Mouse (Mus musculus) liver, adult (tissue): ENCODE measurements around the gene Gsg1.

Experiments
- GATA4 ChIP-seq: IDR thresholded peaks from 2 replicates; pipeline ENCODE4 v1.6.1; 2014; ENCODE audit warnings: mild to moderate bottlenecking, low read length; ENCODE audit not compliant: insufficient replicate concordance

Gsg1 gene

DNA sequence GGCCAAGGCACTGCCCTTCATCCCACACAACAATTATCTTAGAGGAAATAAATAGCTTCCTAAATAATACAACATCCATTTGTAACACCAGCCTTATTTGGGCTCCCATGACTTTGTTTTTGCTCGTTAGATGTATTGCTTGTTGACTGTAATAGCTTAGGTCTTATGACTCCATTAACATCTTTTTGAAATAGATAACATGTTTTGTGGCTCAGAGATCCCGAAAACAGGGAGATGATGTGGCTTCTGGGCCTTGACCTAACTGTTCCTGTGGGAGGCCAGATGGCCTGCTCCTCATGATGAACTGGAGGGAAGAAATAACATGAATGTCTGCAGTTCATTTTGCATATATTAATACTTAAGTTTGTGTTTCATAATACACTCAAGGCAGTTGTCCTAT lies 17.6 kb upstream of the Gsg1 start:
- TF ChIP-seq GATA4, result no peak

- no peak for TF ChIP-seq GATA4
Observed at GRCm38 (mm10) chr6:135269626-135270025, 15.5 kb upstream of the Gsg1 start.

GRCm38 (mm10) chr6:135268392-135268791 lies 14.2 kb upstream of the Gsg1 start:
- TF ChIP-seq GATA4, result no peak

- TF ChIP-seq GATA4, result no peak
Observed at GRCm38 (mm10) chr6:135267221-135267620, 13.1 kb upstream of the Gsg1 start.

DNA sequence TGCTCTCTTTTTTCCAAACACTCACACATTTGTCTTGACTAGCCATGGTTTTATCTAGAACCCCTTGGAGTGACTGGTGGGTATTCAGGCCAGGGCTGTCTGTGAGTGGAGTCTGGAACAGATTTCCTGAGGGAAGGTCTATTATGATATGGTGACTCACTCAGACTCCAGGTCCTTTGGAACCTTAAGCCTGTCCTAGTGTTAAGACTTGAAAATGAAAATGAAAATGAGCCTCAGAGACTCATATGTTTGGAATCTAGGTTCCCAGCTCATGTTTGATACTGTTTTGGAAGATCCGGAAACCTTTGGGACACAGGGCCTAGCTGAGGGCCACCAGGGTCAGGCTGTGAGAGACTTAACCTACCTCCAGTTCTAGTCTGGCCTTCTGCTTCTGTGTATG lies 11.9 kb upstream of the Gsg1 start:
- no peak for TF ChIP-seq GATA4

- no peak for TF ChIP-seq GATA4
Observed at GRCm38 (mm10) chr6:135264136-135264535, 10.0 kb upstream of the Gsg1 start.

DNA sequence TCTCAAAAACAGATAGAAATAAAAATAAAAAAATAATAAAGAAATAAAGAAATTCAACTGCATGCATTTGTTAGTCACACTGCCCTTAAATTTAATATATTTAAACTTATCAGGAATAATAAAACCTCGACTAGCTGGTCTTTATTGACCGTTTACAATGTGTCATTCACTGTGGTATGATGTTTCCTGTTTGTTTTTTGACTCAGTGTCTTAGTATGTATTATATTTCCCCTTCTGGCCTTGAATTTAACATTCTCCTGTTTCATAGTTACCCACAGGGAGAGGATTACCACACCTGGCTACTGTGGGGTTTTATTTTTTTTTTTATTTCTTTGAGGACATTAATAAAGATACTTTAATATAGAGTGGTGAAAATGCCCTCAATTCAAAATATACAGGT lies 8.4 kb upstream of the Gsg1 start:
- TF ChIP-seq GATA4, result no peak

DNA sequence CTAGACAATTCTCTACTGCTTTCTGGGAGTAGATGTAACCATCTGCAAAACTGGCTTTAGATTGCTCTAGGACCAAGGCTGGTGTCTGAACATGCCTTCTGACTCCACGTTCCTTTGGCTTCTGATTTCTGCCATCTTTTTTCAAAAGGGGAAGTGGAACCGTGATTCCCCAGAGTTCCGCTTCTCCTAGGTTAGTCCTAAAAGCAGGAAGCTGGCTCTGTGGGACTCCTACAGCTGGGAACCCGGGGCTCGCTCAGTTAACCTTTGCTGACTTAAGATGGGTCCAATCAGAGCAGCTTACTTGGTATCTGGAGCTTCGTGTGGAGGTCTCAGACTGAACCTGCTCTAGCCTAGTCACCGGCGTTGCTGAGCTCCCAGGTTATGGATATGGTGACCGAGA lies 7.0 kb upstream of the Gsg1 start:
- TF ChIP-seq GATA4, result no peak

- TF ChIP-seq GATA4, result no peak
Observed at GRCm38 (mm10) chr6:135260435-135260834, 6.3 kb upstream of the Gsg1 start.

GRCm38 (mm10) chr6:135252728-135253077 lies 1.4 kb downstream of the Gsg1 start:
- no peak for TF ChIP-seq GATA4

- TF ChIP-seq GATA4, result no peak
Observed at GRCm38 (mm10) chr6:135251849-135252727, 2.1 kb downstream of the Gsg1 start.

- TF ChIP-seq GATA4, result no peak
Observed at GRCm38 (mm10) chr6:135250926-135251699, 3.0 kb downstream of the Gsg1 start.

DNA sequence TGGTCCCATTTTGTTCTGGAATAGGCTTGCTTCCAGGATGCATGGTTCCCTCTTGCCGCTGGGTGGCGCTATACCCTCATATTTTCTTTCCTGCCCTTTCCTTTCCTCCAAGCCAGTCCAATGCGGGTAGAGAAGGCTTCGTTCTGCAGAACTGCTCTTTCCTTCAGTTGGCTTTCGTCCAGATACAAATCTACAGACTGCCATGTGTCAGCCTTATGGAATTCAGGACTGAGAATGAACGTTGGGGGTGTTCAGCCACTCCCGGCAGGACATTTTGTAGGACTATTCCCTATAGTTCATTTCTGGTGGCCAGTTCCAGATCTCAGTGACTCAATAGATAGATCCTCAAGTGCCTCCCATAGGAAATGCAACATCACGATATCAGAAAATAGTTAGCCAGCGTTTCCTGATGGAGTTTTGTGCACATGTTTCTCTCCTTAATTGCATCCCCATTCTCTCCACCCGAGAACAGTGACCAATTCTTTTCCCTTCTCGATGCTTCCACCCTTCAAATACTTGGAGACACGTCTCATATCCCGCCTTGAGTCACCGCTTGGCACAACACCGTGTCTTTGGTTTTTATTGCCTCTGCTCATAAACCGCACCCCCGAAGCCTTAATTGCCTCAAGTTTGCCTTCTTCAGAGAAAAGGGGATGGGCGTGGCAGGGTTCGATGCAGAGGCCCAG lies 4.2 kb downstream of the Gsg1 start:
- TF ChIP-seq GATA4, result no peak

DNA sequence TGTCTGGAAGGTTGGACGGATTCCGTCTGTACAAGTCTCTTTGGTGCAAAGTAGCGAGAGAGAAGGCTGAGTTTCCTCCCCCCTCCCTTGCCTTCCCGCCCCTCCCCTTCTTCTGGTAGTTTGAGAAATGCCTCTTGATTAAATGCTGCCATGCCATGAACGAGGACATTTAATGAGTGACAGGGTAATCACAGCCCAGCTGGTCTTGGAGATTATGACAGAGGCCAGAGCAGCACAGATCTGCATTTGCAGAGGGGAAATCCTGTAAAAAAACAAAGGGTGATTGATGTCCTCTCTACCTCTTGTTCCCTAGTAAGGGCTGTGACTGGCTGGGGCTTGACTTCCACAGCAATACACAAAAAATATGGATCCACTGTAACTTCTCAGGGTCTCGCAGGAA lies 6.3 kb downstream of the Gsg1 start:
- no peak for TF ChIP-seq GATA4

DNA sequence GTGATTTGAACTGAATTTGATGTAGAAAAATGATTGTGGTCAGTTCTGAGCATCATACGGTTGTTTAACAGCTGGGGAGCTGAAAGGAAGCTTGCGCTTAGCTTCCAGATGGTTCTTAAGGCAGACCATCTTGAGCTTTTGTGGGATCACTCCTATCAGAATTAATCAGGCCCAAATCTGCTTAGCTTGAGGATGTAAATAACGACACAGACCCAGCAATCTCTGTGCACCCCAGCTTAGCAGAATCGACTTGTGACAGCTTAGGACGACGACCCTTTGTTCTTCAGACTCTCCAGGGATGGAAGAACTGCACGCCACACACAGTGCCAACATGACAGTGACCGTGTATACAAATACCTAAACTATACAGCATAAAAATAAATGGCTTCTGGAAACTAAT lies 8.6 kb downstream of the Gsg1 start:
- TF ChIP-seq GATA4, result no peak

GRCm38 (mm10) chr6:135240361-135240760 lies 13.8 kb downstream of the Gsg1 start:
- no peak for TF ChIP-seq GATA4

DNA sequence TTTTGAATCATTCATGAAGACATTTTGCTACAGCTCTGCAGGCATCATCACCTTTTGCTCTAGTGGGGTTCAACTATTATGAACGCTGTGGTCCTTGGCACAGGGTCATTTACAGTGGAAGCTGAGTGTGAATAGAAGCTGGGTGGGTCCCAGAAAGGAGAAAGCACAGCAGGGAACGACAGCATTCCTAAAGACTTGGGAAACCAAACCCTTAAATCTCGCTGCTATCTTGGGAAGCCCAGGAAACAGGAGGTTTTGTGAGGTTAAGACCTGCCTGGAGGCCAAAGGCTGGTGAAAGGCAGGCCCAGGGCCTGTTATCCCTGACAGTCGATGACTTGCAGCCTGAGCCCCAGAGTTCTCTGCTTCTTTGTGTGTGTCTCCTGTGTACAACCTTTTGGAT lies 15.9 kb downstream of the Gsg1 start:
- no peak for TF ChIP-seq GATA4

GRCm38 (mm10) chr6:135237326-135237725 lies 16.8 kb downstream of the Gsg1 start:
- no peak for TF ChIP-seq GATA4
